Comparison of ENCODE assay signal across 24 mouse cellular contexts in genomic region chr7:92367111-92367510, GRCm38 (mm10).
A peak's percentile ranks its signal among the peaks of the same experiment; 100 is the strongest.
DNase-seq lines count a peak whose midpoint lies in the region; ATAC-seq and TF ChIP-seq lines count a peak whose summit lies in the region.
"Had no signal": no experiment of that assay in that cellular context is flagged by ENCODE, and none has a peak within 500 bp of the region (broad histone marks: within the 10 kb centered on the region; RNA-seq: fewer than 3 reads in every experiment).

No protein-coding gene starts in this region.

- peak; percentile 85 for ATAC-seq in forebrain, postnatal 0 days
- ATAC-seq: hindbrain, embryonic 16.5 days; intestine, embryonic 16.5 days; liver, postnatal 0 days; midbrain, embryonic 13.5 days had no signal

- H3K4me1 ChIP-seq in forebrain, postnatal 0 days (ENCODE audit: insufficient read depth), result 0 out of 2 replicates have a peak, but pooled peaks cover 9% of the 10 kb centered on the region
- H3K4me1 ChIP-seq: heart, embryonic 12.5 days; midbrain, embryonic 13.5 days; neural tube, embryonic 13.5 days had no signal

- peak; percentile 37 to 65 for DNase-seq in frontal cortex, postnatal 36 days (ENCODE audit: low spot score in 2 of 2)
- DNase-seq in frontal cortex, postnatal 10 days (ENCODE audit: low spot score in 2 of 2), result no peak
- DNase-seq in right cerebral cortex, adult 18-20 months, result peak; percentile 74
- DNase-seq in right cerebral cortex, postnatal 25 days, result no peak
- DNase-seq in forebrain, postnatal 0 days, result no peak
- peak; percentile 39 to 89 for DNase-seq in left cerebral cortex, postnatal 25 days (ENCODE audit: low spot score in 2 of 2)
- no peak for DNase-seq in ovary, postnatal 36 days (ENCODE audit: low spot score)
- no peak for DNase-seq in heart, postnatal 10 days
- DNase-seq: adrenal gland, adult 2 months; cerebellum, adult 9-10 months; gastrocnemius, postnatal 10 days; heart, adult 11 months; heart, postnatal 36 days; kidney, postnatal 36 days; liver, postnatal 0 days; lung, postnatal 10 days; thymus, adult 18-20 months; thymus, postnatal 4 days had no signal

- no peak overlapping the region for H3K4me2 ChIP-seq in forebrain, postnatal 0 days (ENCODE audit: low read depth)
- H3K4me2 ChIP-seq: embryonic facial prominence, embryonic 13.5 days; heart, embryonic 12.5 days; midbrain, embryonic 13.5 days; neural tube, embryonic 13.5 days had no signal

- no peak overlapping the region for H3K4me3 ChIP-seq in forebrain, postnatal 0 days (ENCODE audit: low read depth, low read length)
- H3K4me3 ChIP-seq: embryonic facial prominence, embryonic 13.5 days; heart, embryonic 12.5 days; midbrain, embryonic 13.5 days; neural tube, embryonic 13.5 days had no signal

- WGBS in forebrain, postnatal 0 days, result 80% methylated on average over 1 of the region's 1 CpGs

- no peaks in the 10 kb centered on the region for H3K9me3 ChIP-seq in forebrain, postnatal 0 days (ENCODE audit: low read length)
- H3K9me3 ChIP-seq: embryonic facial prominence, embryonic 13.5 days; heart, embryonic 12.5 days; midbrain, embryonic 13.5 days; neural tube, embryonic 13.5 days had no signal

- H3K27me3 ChIP-seq in forebrain, postnatal 0 days (ENCODE audit: insufficient read depth, low read length), result no peaks in the 10 kb centered on the region
- H3K27me3 ChIP-seq: embryonic facial prominence, embryonic 13.5 days; heart, embryonic 12.5 days; midbrain, embryonic 13.5 days; neural tube, embryonic 13.5 days had no signal

- no peak for TF ChIP-seq CTCF in forebrain, postnatal 0 days (IDR thresholded peaks at IDR 0.05; ENCODE audit: low read depth)

- H3K9ac ChIP-seq in forebrain, postnatal 0 days, result no peak overlapping the region
- H3K9ac ChIP-seq: embryonic facial prominence, embryonic 13.5 days; heart, embryonic 12.5 days; liver, postnatal 0 days; midbrain, embryonic 13.5 days; neural tube, embryonic 13.5 days had no signal

- H3K27ac ChIP-seq in forebrain, postnatal 0 days (ENCODE audit: low read depth, low read length), result peak overlapping the region; percentile 30; the same call in 1 of the 2 replicates
- H3K27ac ChIP-seq: embryonic facial prominence, embryonic 13.5 days; midbrain, embryonic 13.5 days; neural tube, embryonic 13.5 days had no signal

- no peaks in the 10 kb centered on the region for H3K36me3 ChIP-seq in forebrain, postnatal 0 days (ENCODE audit: insufficient read depth)
- H3K36me3 ChIP-seq: embryonic facial prominence, embryonic 13.5 days; heart, embryonic 12.5 days; midbrain, embryonic 13.5 days; neural tube, embryonic 13.5 days had no signal

- intact Hi-C loops in left cerebral cortex, postnatal 25 days (cut with DNase I), result no loop called here
- intact Hi-C loops in heart, postnatal 10 days (cut with DNase I), result no loop called here

Comparison
In these comparisons a context has a peak if more than half of its experiments do, and no peak if none do; other contexts are left out.
1. DNase-seq: peak in frontal cortex, postnatal 36 days (2 of 2), right cerebral cortex, adult 18-20 months (single experiment) and left cerebral cortex, postnatal 25 days (2 of 2); none in frontal cortex, postnatal 10 days (0 of 2), right cerebral cortex, postnatal 25 days (single experiment), forebrain, postnatal 0 days (single experiment), ovary, postnatal 36 days (single experiment) and heart, postnatal 10 days (0 of 2).